8 mouse cellular contexts compared by ENCODE assay signal in the genomic region with DNA sequence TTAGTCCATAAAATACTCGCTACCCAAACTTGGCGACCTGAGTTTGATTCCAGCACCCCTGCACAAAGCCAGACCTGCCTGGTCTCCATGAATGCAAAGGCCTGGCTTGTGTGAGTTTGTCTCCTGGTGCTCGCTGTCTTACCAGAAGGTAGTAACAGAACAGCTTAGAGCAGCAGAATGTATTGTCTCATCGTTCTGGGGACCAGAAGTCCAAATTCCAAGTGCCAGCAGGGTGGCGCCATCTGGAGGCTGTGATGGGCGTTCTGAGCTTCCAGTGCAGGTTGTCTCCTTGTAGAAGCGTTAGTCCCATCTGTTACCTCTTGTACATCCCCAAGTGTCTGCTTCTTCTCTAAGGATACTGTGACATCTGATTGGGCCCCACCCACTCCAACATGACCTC. TPM values are rescaled to one million over a fixed set of nuclear protein-coding genes. Genes with fewer than 3 reads are reported as not detected.
DNase-seq lines count a peak whose midpoint lies in the region; ATAC-seq and TF ChIP-seq lines count a peak whose summit lies in the region.

No protein-coding gene starts in this region.

- H3K27me3 ChIP-seq in liver, embryonic 12.5 days (replicated peaks) = peaks cover 16% of the 10 kb centered on the region; the same call in 1 of the 2 replicates
- peaks cover 4% of the 10 kb centered on the region; the same call in 1 of the 2 replicates for H3K27me3 ChIP-seq in forebrain, embryonic 13.5 days
- no peaks in the 10 kb centered on the region for H3K27me3 ChIP-seq in neural tube, embryonic 11.5 days (ENCODE audit: control insufficient read depth, insufficient read depth, low read length)

- H3K4me3 ChIP-seq in liver, embryonic 12.5 days = no peak overlapping the region
- H3K4me3 ChIP-seq in bone marrow macrophage, adult 2 months (ENCODE audit: insufficient read depth, low read length) = no peak overlapping the region
- no peak overlapping the region for H3K4me3 ChIP-seq in forebrain, embryonic 13.5 days
- no peak overlapping the region for H3K4me3 ChIP-seq in neural tube, embryonic 11.5 days (ENCODE audit: low read depth, low read length)

- no peak overlapping the region for H3K4me2 ChIP-seq in liver, embryonic 12.5 days
- no peak overlapping the region for H3K4me2 ChIP-seq in forebrain, embryonic 13.5 days
- no peak overlapping the region for H3K4me2 ChIP-seq in neural tube, embryonic 11.5 days (ENCODE audit: low read depth)

- no peak for TF ChIP-seq POLR2A in bone marrow macrophage, adult 2 months (IDR thresholded peaks at IDR 0.05; ENCODE audit: borderline replicate concordance, low read depth, low read length)

- H3K4me1 ChIP-seq in liver, embryonic 12.5 days = peaks cover 35% of the 10 kb centered on the region
- no peaks in the 10 kb centered on the region for H3K4me1 ChIP-seq in bone marrow macrophage, adult 2 months (ENCODE audit: control insufficient read depth, insufficient read depth, low read length)
- peaks cover 31% of the 10 kb centered on the region for H3K4me1 ChIP-seq in forebrain, embryonic 13.5 days
- peaks cover 9% of the 10 kb centered on the region for H3K4me1 ChIP-seq in neural tube, embryonic 11.5 days (ENCODE audit: control insufficient read depth, insufficient read depth, low read length)

- no peak overlapping the region for H3K27ac ChIP-seq in liver, embryonic 12.5 days
- no peak overlapping the region for H3K27ac ChIP-seq in bone marrow macrophage, adult 2 months (ENCODE audit: insufficient read depth, low read depth, low read length)
- peak overlapping the region; percentile 68; the same call in 1 of the 2 replicates for H3K27ac ChIP-seq in forebrain, embryonic 13.5 days
- no peak overlapping the region for H3K27ac ChIP-seq in neural tube, embryonic 11.5 days (ENCODE audit: low read depth, low read length)

- peak; percentile 24; the same call in 1 of the 2 replicates for TF ChIP-seq CTCF in bone marrow macrophage, adult 2 months (IDR thresholded peaks at IDR 0.05; ENCODE audit: low read depth, low read length)

- peak; percentile 45 for DNase-seq in liver
- DNase-seq in layer of hippocampus, adult 18-20 months (ENCODE audit: low spot score in 2 of 2) = peak; percentile 66 to 88
- DNase-seq in neural tube, embryonic 11.5 days (ENCODE audit: low spot score) = peak; percentile 81
- no peak for DNase-seq in ovary, postnatal 10 days (ENCODE audit: low spot score)
- no peak for DNase-seq in urinary bladder, postnatal 10 days (ENCODE audit: low spot score)

- H3K36me3 ChIP-seq in liver, embryonic 12.5 days = no peaks in the 10 kb centered on the region
- no peaks in the 10 kb centered on the region for H3K36me3 ChIP-seq in forebrain, embryonic 13.5 days (ENCODE audit: poor library complexity, severe bottlenecking)
- H3K36me3 ChIP-seq in neural tube, embryonic 11.5 days (ENCODE audit: control insufficient read depth, insufficient read depth, low read length) = no peaks in the 10 kb centered on the region

- H3K9me3 ChIP-seq in liver, embryonic 12.5 days (replicated peaks) = no peaks in the 10 kb centered on the region
- H3K9me3 ChIP-seq in forebrain, embryonic 13.5 days (replicated peaks) = no peaks in the 10 kb centered on the region
- no peaks in the 10 kb centered on the region for H3K9me3 ChIP-seq in neural tube, embryonic 11.5 days (ENCODE audit: control insufficient read depth, low read length)

- H3K9ac ChIP-seq in liver, embryonic 12.5 days = no peak overlapping the region
- no peak overlapping the region for H3K9ac ChIP-seq in forebrain, embryonic 13.5 days
- H3K9ac ChIP-seq in neural tube, embryonic 11.5 days (ENCODE audit: low read length) = no peak overlapping the region

- WGBS in liver, embryonic 12.5 days (ENCODE audit: insufficient replicate concordance) = 28% methylated on average over 7 of the region's 7 CpGs
- 36% methylated on average over 7 of the region's 7 CpGs for WGBS in forebrain, embryonic 13.5 days
- WGBS in neural tube, embryonic 11.5 days = 36% methylated on average over 7 of the region's 7 CpGs

- ATAC-seq in liver, embryonic 12.5 days = no peak
- peak; percentile 36; the same call in 1 of the 2 replicates for ATAC-seq in forebrain, embryonic 13.5 days
- no peak for ATAC-seq in neural tube, embryonic 11.5 days (ENCODE audit: insufficient read depth, low FRiP score, low TSS enrichment)

RNA-seq across cellular contexts. Expression of a gene that starts 57.5 kb away (rescaled TPM):
- polyA plus RNA-seq in liver, embryonic 12.5 days (2016; fragmentation: Nextera tagmentation; extraction: Ambion mirVana) = 26.9 and 27.5 TPM in 2 replicates
- 122 and 132 TPM in 2 replicates for polyA plus RNA-seq in bone marrow macrophage, adult 2 months (2012; ENCODE audit: insufficient read depth, insufficient read length, missing spikeins)
- 60.3 and 62.1 TPM in 2 replicates for polyA plus RNA-seq in forebrain, embryonic 13.5 days (2015; fragmentation: Nextera tagmentation; extraction: Ambion mirVana)
- total RNA-seq in layer of hippocampus, adult 18-20 months (2021) = 100 to 1,000 TPM; 235 to 245 TPM
- 41.5 and 44.2 TPM in 2 replicates for polyA plus RNA-seq in neural tube, embryonic 11.5 days (2014; fragmentation: Nextera tagmentation; extraction: Ambion mirVana)

Comparison
In these comparisons a context has a peak if more than half of its experiments do, and no peak if none do; other contexts are left out.
1. DNase-seq: peak in liver (single experiment), layer of hippocampus, adult 18-20 months (2 of 2) and neural tube, embryonic 11.5 days (single experiment); none in ovary, postnatal 10 days (single experiment) and urinary bladder, postnatal 10 days (single experiment).